Mouse (Mus musculus) ES-E14 (cell line): Measurements from ENCODE around the gene Fam90a1a.
A peak's percentile ranks its signal among the peaks of the same experiment; 100 is the strongest.

ENCODE experiments used
- HCFC1 ChIP-seq: IDR thresholded peaks from 2 replicates; pipeline ENCODE4 v1.6.1; 2012; ENCODE audit warnings: low read length, inconsistent platforms, borderline replicate concordance; ENCODE audit not compliant: insufficient read depth
- ZC3H11A ChIP-seq: IDR thresholded peaks from 2 replicates; pipeline ENCODE4 v1.6.1; 2012; ENCODE audit warnings: low read depth, mild to moderate bottlenecking, inconsistent platforms, low read length, borderline replicate concordance

GRCm38 (mm10) chr8:21955321-21955720 lies 3.2 kb upstream of the Fam90a1a start:
- TF ChIP-seq ZC3H11A (peak; percentile 72; the same call in 1 of the 2 replicates), HCFC1 (no peak)
